Mouse (Mus musculus): ENCODE results near the gene Tmie. TPM values are rescaled to one million over a fixed set of nuclear protein-coding genes. Genes with fewer than 3 reads are reported as not detected.
"Not testable (repeated sequence)": the region's sequence is repeated elsewhere in the genome, so short reads cannot be mapped to it uniquely, and the experiment has no call there.

Tmie gene
- total RNA-seq, 4 experiments from 2014 or later, result 1.1 to 2.0 (median 1.6) TPM

GRCm38 (mm10) chr9:110841438-110841837 lies 38.5 kb downstream of the Tmie start:
- no peak for DNase-seq (ENCODE audit: low spot score)

- DNase-seq (ENCODE audit: low spot score), result no peak
Measured at GRCm38 (mm10) chr9:110840905-110841304, 39.0 kb downstream of the Tmie start.

- peak; percentile 37 for DNase-seq (ENCODE audit: low spot score)
Measured at GRCm38 (mm10) chr9:110836112-110836511, 43.8 kb downstream of the Tmie start.

GRCm38 (mm10) chr9:110834961-110835360 lies 45.0 kb downstream of the Tmie start:
- DNase-seq (ENCODE audit: low spot score), result no peak

- no peak for DNase-seq (ENCODE audit: low spot score)
Measured at GRCm38 (mm10) chr9:110834411-110834810, 45.5 kb downstream of the Tmie start, which contains the start of gene Prss45. Prss45 (plus strand) TSS chr9:110834588.

- DNase-seq (ENCODE audit: low spot score), result no peak
Measured at GRCm38 (mm10) chr9:110833021-110833420, 46.9 kb downstream of the Tmie start.

- peak; percentile 16 for DNase-seq (ENCODE audit: low spot score)
Measured at GRCm38 (mm10) chr9:110826390-110826789, 53.5 kb downstream of the Tmie start, which contains the start of gene Prss43. Prss43 (plus strand) TSS chr9:110826690.

GRCm38 (mm10) chr9:110825832-110826231 lies 54.1 kb downstream of the Tmie start:
- DNase-seq (ENCODE audit: low spot score), result no peak

GRCm38 (mm10) chr9:110825426-110825825 lies 54.5 kb downstream of the Tmie start:
- no peak for DNase-seq (ENCODE audit: low spot score)

- DNase-seq (ENCODE audit: low spot score), result no peak
Measured at GRCm38 (mm10) chr9:110821436-110821835, 58.5 kb downstream of the Tmie start.

GRCm38 (mm10) chr9:110820546-110820945 lies 59.4 kb downstream of the Tmie start:
- not testable (repeated sequence) for DNase-seq (ENCODE audit: low spot score)

Small RNA genes within 50 kb of the gene (microRNA-seq; reads per million reads assigned to microRNA genes)
- not detected for gene Gm24269

Other genes starting within 250 kb of the Tmie start
- gene Nbeal2, start 226.0 kb downstream of the Tmie start, total RNA-seq (2022), result 10 to 100 TPM in 1 of 4 experiments, 1 to 10 TPM in 3; 5.8 to 10.8 (median 8.5) TPM
- 10 to 100 TPM; 56.2 to 69.2 (median 65.3) TPM for gene Ccdc12, start 223.6 kb downstream of the Tmie start, total RNA-seq (2022)
- over 10,000 TPM; 10,766 to 11,632 (median 11,251) TPM for gene Myl3, start 138.3 kb downstream of the Tmie start, total RNA-seq (2022)
- 1 to 10 TPM; 4.4 to 7.0 (median 5.1) TPM for gene Pth1r, start 133.0 kb downstream of the Tmie start, total RNA-seq (2022)
- gene Prss42, start 81.9 kb downstream of the Tmie start, total RNA-seq (2022), result not detected
- not detected for gene Prss44, start 66.1 kb downstream of the Tmie start, total RNA-seq (2022)
- not detected for gene Prss43, start 53.4 kb downstream of the Tmie start, total RNA-seq (2022)
- under 1 TPM in 1 of 4 experiments, not detected in 3; 0.44 TPM for gene Prss45, start 45.5 kb downstream of the Tmie start, total RNA-seq (2022)
- not detected for gene Prss46, start 35.6 kb downstream of the Tmie start, total RNA-seq (2022)
- gene Prss50, start 22.1 kb downstream of the Tmie start, total RNA-seq (2022), result not detected
- 10 to 100 TPM; 11.5 to 19.1 (median 14.7) TPM for gene Als2cl, start 243 bp downstream of the Tmie start, total RNA-seq (2022)
- not detected for gene Fam240a, start 36.7 kb upstream of the Tmie start, total RNA-seq (2022)
- gene Tdgf1, start 66.0 kb upstream of the Tmie start, total RNA-seq (2022), result not detected
- gene Lrrc2, start 71.4 kb upstream of the Tmie start, total RNA-seq (2022), result 100 to 1,000 TPM; 286 to 346 (median 321) TPM
- gene Rtp3, start 110.5 kb upstream of the Tmie start, total RNA-seq (2022), result 1 to 10 TPM; 2.6 to 4.8 (median 3.7) TPM
- 1 to 10 TPM in 1 of 4 experiments, not detected in 3; 6.7 TPM for gene Ltf, start 139.2 kb upstream of the Tmie start, total RNA-seq (2022)
- gene Ccrl2, start 177.4 kb upstream of the Tmie start, total RNA-seq (2022), result 10 to 100 TPM in 3 of 4 experiments, 1 to 10 TPM in 1; 8.5 to 13.7 (median 10.8) TPM
- gene Lrrfip2, start 237.5 kb upstream of the Tmie start, total RNA-seq (2022), result 100 to 1,000 TPM in 2 of 4 experiments, 10 to 100 TPM in 2; 89.3 to 102 (median 96.2) TPM